Mouse (Mus musculus) embryonic facial prominence, embryonic 11.5 days (tissue): ENCODE data around the gene Rab23. TPM values are rescaled to one million over a fixed set of nuclear protein-coding genes. Genes with fewer than 3 reads are reported as not detected.

Experiments used
- ATAC-seq: fragments of 200-750 bp; cut with Nextera tagmentation; replicated peaks from 2 replicates; pipeline ENCODE4 v1.8.0; 2017; ENCODE audit warnings: low read depth; ENCODE audit not compliant: insufficient number of reproducible peaks, low FRiP score, low TSS enrichment
- DNase-seq: peaks from one replicate; pipeline ENCODE4 v3.0.0-alpha.2; 2015; ENCODE audit warnings: low spot score
- H3K27ac ChIP-seq: fragments of 300-500 bp; sonication (generic); replicated peaks from 2 replicates; pipeline ENCODE4 v1.5.1; 2014; ENCODE audit warnings: mild to moderate bottlenecking, low read depth, low read length, control low read depth
- H3K27me3 ChIP-seq: fragments of 300-500 bp; sonication (generic); 2 replicates; pipeline ENCODE4 v1.6.1; 2014; ENCODE audit warnings: mild to moderate bottlenecking, low read length, moderate library complexity, mixed read lengths; ENCODE audit not compliant: control insufficient read depth, insufficient read depth
- H3K36me3 ChIP-seq: fragments of 300-500 bp; sonication (generic); replicated peaks from 2 replicates; pipeline ENCODE4 v1.6.1; 2014; ENCODE audit warnings: low read depth, mild to moderate bottlenecking, low read length, moderate library complexity, mixed read lengths; ENCODE audit not compliant: control insufficient read depth, insufficient read depth
- H3K4me1 ChIP-seq: fragments of 300-500 bp; sonication (generic); 2 replicates; pipeline ENCODE4 v1.6.1; 2014; ENCODE audit warnings: low read length, mixed read lengths; ENCODE audit not compliant: control insufficient read depth, insufficient read depth
- H3K4me2 ChIP-seq: fragments of 300-500 bp; sonication (generic); 2 replicates; pipeline ENCODE4 v1.6.1; 2014; ENCODE audit warnings: low read depth, mild to moderate bottlenecking, control low read depth, low read length, moderate library complexity
- H3K4me3 ChIP-seq: fragments of 300-500 bp; sonication (generic); 2 replicates; pipeline ENCODE4 v1.5.1; 2014; ENCODE audit warnings: low read depth, low read length, control low read depth
- H3K9ac ChIP-seq: fragments of 300-500 bp; sonication (generic); replicated peaks from 2 replicates; pipeline ENCODE4 v1.6.1; 2014; ENCODE audit warnings: mild to moderate bottlenecking, control low read depth, low read length
- H3K9me3 ChIP-seq: fragments of 300-500 bp; sonication (generic); replicated peaks from 2 replicates; pipeline ENCODE4 v1.6.1; 2016; ENCODE audit warnings: mild to moderate bottlenecking, low read length, inconsistent platforms, mixed read lengths; ENCODE audit not compliant: control insufficient read depth
- WGBS: fragments of 180-500 bp; shearing (Covaris S2); extraction: QIAGEN DNeasy Blood & Tissue Kit; methylation state at CpG from one replicate; pipeline ENCODE4 v1.1.7; 2014; 5-methylcytosine and 5-hydroxymethylcytosine counted together
- polyA plus RNA-seq: library from polyadenylated mRNA; unstranded; fragments of >200 nt; fragmentation: Nextera tagmentation; extraction: Ambion mirVana; gene quantifications from 2 replicates; pipeline ENCODE4 v1.2.1, GENCODE M21; 2014

Gene Rab23
- polyA plus RNA-seq, 1 experiment from 2014 or later, result 28.8 TPM

DNA sequence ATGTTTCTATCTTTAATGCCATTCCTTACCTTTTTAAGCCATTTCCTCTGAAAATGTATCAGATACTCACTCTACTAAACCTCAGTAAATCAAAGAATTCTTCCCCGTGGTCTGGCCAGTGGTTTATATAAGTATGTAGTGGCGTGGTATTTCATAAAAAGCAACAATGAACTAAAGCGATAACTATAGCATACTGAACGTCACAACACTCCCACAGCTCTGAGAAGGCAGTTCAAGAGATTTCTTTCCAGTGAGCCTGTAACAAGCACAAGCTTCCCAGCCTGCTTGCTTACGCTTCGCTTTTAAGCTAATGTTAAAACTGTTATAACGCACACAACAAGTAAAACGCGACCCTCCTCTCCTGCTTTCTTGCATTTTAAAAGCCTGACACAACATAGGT, 52.4 kb downstream of the Rab23 start:
- Histone ChIP-seq H3K27ac (no peak overlapping the region), H3K9ac (no peak overlapping the region), H3K36me3 (peaks cover 3% of the 10 kb centered on the region), H3K4me1 (no peaks in the 10 kb centered on the region), H3K9me3 (no peaks in the 10 kb centered on the region), H3K4me2 (no peak overlapping the region), H3K4me3 (no peak overlapping the region), H3K27me3 (no peaks in the 10 kb centered on the region)
- 91% methylated on average over 9 of the region's 9 CpGs for WGBS
- ATAC-seq (no peak), DNase-seq (no peak)

- H3K9me3 ChIP-seq, result no peaks in the 10 kb centered on the region
- H3K27me3 ChIP-seq, result no peaks in the 10 kb centered on the region
- H3K4me2 ChIP-seq, result no peak overlapping the region
- H3K36me3 ChIP-seq, result peaks cover 3% of the 10 kb centered on the region
- DNase-seq (no peak), ATAC-seq (no peak)
- no peaks in the 10 kb centered on the region for H3K4me1 ChIP-seq
- WGBS, result 88% methylated on average over 14 of the region's 14 CpGs
- H3K9ac ChIP-seq, result no peak overlapping the region
- no peak overlapping the region for H3K4me3 ChIP-seq
- no peak overlapping the region for H3K27ac ChIP-seq
Measured at GRCm38 (mm10) chr1:33776175-33776611, 56.5 kb downstream of the Rab23 start.

- Histone ChIP-seq H3K36me3 (peaks cover 2% of the 10 kb centered on the region; the same call in 1 of the 2 replicates), H3K9me3 (no peaks in the 10 kb centered on the region), H3K4me3 (no peak overlapping the region), H3K9ac (no peak overlapping the region), H3K27me3 (no peaks in the 10 kb centered on the region), H3K4me1 (no peaks in the 10 kb centered on the region), H3K4me2 (no peak overlapping the region), H3K27ac (no peak overlapping the region)
- WGBS, result 92% methylated on average over 5 of the region's 5 CpGs
- DNase-seq, result no peak
- no peak for ATAC-seq
Measured at GRCm38 (mm10) chr1:33784561-33784960, 64.9 kb downstream of the Rab23 start.

GRCm38 (mm10) chr1:33788072-33788471, 68.4 kb downstream of the Rab23 start:
- Histone ChIP-seq H3K4me1 (no peaks in the 10 kb centered on the region), H3K4me3 (no peak overlapping the region), H3K27me3 (no peaks in the 10 kb centered on the region), H3K4me2 (no peak overlapping the region), H3K27ac (no peak overlapping the region), H3K9ac (no peak overlapping the region), H3K36me3 (peaks cover 2% of the 10 kb centered on the region; the same call in 1 of the 2 replicates), H3K9me3 (no peaks in the 10 kb centered on the region)
- DNase-seq (no peak), ATAC-seq (no peak)
- 85% methylated on average over 5 of the region's 5 CpGs for WGBS

DNA sequence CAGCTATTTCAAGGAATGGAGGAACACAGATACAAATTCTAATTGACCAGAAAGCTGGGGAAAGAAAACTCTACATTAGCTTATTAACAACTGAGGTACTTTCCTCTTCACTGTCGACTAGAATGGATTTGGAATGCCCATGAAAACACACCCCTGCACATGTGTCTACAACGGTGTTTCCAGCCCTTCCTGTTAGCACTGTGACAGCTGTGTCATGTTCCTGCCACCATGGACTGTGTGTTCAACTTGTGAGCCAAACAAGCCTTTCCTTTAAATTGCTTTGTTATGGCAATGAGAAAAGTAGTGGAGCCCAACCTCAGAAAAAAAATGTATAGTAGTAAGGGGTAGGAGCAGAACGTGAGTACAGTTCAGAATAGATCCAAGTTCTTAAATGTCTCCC, 68.8 kb downstream of the Rab23 start:
- ATAC-seq (no peak), DNase-seq (no peak)
- H3K36me3 ChIP-seq, result peaks cover 2% of the 10 kb centered on the region; the same call in 1 of the 2 replicates
- H3K9ac ChIP-seq, result no peak overlapping the region
- H3K27me3 ChIP-seq, result no peaks in the 10 kb centered on the region
- no peaks in the 10 kb centered on the region for H3K4me1 ChIP-seq
- WGBS, result 64% methylated on average over 3 of the region's 3 CpGs
- no peak overlapping the region for H3K4me2 ChIP-seq
- no peak overlapping the region for H3K4me3 ChIP-seq
- H3K9me3 ChIP-seq, result no peaks in the 10 kb centered on the region
- no peak overlapping the region for H3K27ac ChIP-seq

Other genes starting within 250 kb of the Rab23 start
- 54.6 and 56.3 TPM in 2 replicates for gene Prim2, start 50.1 kb upstream of the Rab23 start, polyA plus RNA-seq
- gene Bag2, start 37.9 kb downstream of the Rab23 start, polyA plus RNA-seq, result 46.7 and 49.6 TPM in 2 replicates
- gene Zfp451, start 94.7 kb downstream of the Rab23 start, polyA plus RNA-seq, result 41.7 and 42.8 TPM in 2 replicates
- gene Bend6, start 187.9 kb downstream of the Rab23 start, polyA plus RNA-seq, result 2.3 and 2.8 TPM in 2 replicates
- 20.7 and 21.8 TPM in 2 replicates for gene Dst, start 188.3 kb downstream of the Rab23 start, polyA plus RNA-seq